In the genomic region with DNA sequence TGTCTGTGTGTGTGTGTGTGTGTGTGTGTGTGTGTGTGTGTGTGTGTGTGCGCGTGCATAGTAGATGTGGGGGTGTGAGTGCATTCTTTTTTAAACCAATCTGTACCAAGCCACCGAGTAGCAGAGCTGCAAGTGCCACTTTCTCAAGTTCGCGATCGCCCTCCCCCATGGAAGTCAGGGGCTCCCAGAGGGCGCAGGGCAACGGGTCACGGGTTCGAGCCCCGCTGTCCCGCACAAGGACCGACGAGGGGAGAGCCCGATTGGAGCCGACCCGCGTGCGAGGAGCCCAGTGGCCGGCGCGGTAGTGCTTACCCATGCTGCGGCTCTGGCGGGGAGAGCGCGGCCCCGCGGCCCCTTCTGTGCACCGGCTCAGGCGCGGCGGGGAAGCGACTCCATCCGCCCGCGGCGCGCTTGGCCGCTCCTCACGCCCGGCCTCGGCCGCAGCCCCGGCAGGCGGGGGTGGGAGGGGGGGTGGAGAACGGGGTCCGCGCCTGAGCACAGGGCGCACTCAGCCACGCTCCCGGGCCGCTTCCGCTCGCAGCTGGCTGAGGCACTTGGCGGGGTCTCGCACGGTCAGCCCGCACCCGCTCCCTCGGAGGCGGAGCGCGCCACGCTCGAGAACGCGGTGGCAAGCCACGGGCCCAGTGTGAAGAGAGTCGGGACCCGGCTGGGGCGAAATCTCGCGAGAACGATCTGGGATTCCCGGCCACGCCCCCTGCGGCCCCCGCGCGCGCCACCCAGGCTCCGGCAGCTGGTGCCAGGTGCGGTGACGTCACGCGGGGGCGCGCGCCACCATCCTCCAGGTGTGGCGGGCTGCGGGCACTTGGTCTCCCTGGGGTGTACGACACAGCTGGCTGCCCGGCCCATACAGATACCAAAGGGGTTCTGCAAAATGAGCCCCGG, we compare ENCODE assay signal across 7 mouse cellular contexts. TPM values are rescaled to one million over a fixed set of nuclear protein-coding genes. Genes with fewer than 3 reads are reported as not detected.
A peak's percentile ranks its signal among the peaks of the same experiment; 100 is the strongest.
DNase-seq lines count a peak whose midpoint lies in the region; ATAC-seq lines count a peak whose summit lies in the region.

Gene Cd2ap (minus strand): TSS at position 665 of the 903 bp plus-strand sequence.

- H3K27me3 ChIP-seq in limb, embryonic 10.5 days (ENCODE audit: low read depth, poor library complexity, severe bottlenecking), result no peaks in the 10 kb centered on the region
- no peaks in the 10 kb centered on the region for H3K27me3 ChIP-seq in midbrain, embryonic 13.5 days

- no peaks in the 10 kb centered on the region for H3K36me3 ChIP-seq in limb, embryonic 10.5 days
- no peaks in the 10 kb centered on the region for H3K36me3 ChIP-seq in midbrain, embryonic 13.5 days

- under 1% methylated on average over 82 of the region's 94 CpGs for WGBS in limb, embryonic 10.5 days
- under 1% methylated on average over 56 of the region's 94 CpGs for whole genome bisulfite sequencing in midbrain, embryonic 13.5 days

- peaks cover 21% of the 10 kb centered on the region for H3K4me1 ChIP-seq in limb, embryonic 10.5 days
- H3K4me1 ChIP-seq in midbrain, embryonic 13.5 days (replicated peaks), result peaks cover 20% of the 10 kb centered on the region

- peak within 1 kb of the TSS; percentile 95 for H3K9ac ChIP-seq in midbrain, embryonic 13.5 days (replicated peaks)

- H3K4me3 ChIP-seq in limb, embryonic 10.5 days, result peak within 1 kb of the TSS; percentile 91
- H3K4me3 ChIP-seq in midbrain, embryonic 13.5 days (replicated peaks), result peak within 1 kb of the TSS; percentile 90

- ATAC-seq in midbrain, embryonic 13.5 days, result peak; percentile 98

- peak within 1 kb of the TSS; percentile 68 for H3K4me2 ChIP-seq in midbrain, embryonic 13.5 days (replicated peaks)

- DNase-seq in adrenal gland, adult 8-10 months, result peak; percentile 92
- DNase-seq in embryo, embryonic 9.5 days (ENCODE audit: extremely low spot score), result peak; percentile 95
- DNase-seq in gonadal fat pad, adult 2 months (ENCODE audit: low read depth), result peak; percentile 27
- peak; percentile 96 for DNase-seq in kidney, adult 11 months
- peak; percentile 98 for DNase-seq in limb, embryonic 10.5 days (ENCODE audit: low spot score)
- DNase-seq in spleen, adult 12 weeks (ENCODE audit: low spot score), result peak; percentile 89

- peak within 1 kb of the TSS; percentile 98 for H3K27ac ChIP-seq in limb, embryonic 10.5 days
- H3K27ac ChIP-seq in midbrain, embryonic 13.5 days, result peak within 1 kb of the TSS; percentile 94

- H3K9me3 ChIP-seq in limb, embryonic 10.5 days (replicated peaks), result no peaks in the 10 kb centered on the region
- H3K9me3 ChIP-seq in midbrain, embryonic 13.5 days, result no peaks in the 10 kb centered on the region

RNA-seq across cellular contexts. Expression of gene Cd2ap, which starts in this region (rescaled TPM):
- total RNA-seq in adrenal gland, adult 8-10 months (2022), result 10 to 100 TPM; 56.2 to 77.5 (median 66.8) TPM
- 13.3 and 16.8 TPM in 2 replicates for polyA plus RNA-seq in gonadal fat pad, adult 2 months (2012; rRNA removed)
- 14.9 and 15.9 TPM in 2 replicates for polyA plus RNA-seq in limb, embryonic 10.5 days (2016; fragmentation: Nextera tagmentation; extraction: Ambion mirVana)
- 8.3 and 8.7 TPM in 2 replicates for polyA plus RNA-seq in midbrain, embryonic 13.5 days (2015; fragmentation: Nextera tagmentation; extraction: Ambion mirVana)

Comparison
In these comparisons a context has a peak if more than half of its experiments do, and no peak if none do; other contexts are left out.
1. Peak in every context shown above with its lines: DNase-seq, ATAC-seq, H3K4me3 ChIP-seq and H3K27ac ChIP-seq.
2. DNase-seq: peak in every context shown above with its lines; median percentile 98 in limb, embryonic 10.5 days; 96 in kidney, adult 11 months; 95 in embryo, embryonic 9.5 days; 92 in adrenal gland, adult 8-10 months; 89 in spleen, adult 12 weeks; 27 in gonadal fat pad, adult 2 months.